Mouse (Mus musculus) cerebellum, postnatal 14 days (tissue): Measurements from ENCODE around the gene Prss16.

Experiments
- DNase-seq, 2 experiments: peaks; one replicate each; pipeline ENCODE4 v3.0.0; 2021; ENCODE audit warnings: mixed read lengths in 2 of 2

The Prss16 gene

GRCm38 (mm10) chr13:21969816-21970215, 39.7 kb downstream of the Prss16 start:
- DNase-seq, result no peak

- no peak for DNase-seq
These were observed 40.3 kb downstream of the Prss16 start for GRCm38 (mm10) chr13:21969269-21969668.
